Mouse (Mus musculus) megakaryocyte progenitor cell, adult 5-6 weeks (primary cell): ENCODE data around the gene Utf1. TPM values are rescaled to one million over a fixed set of nuclear protein-coding genes. Genes with fewer than 3 reads are reported as not detected.
A peak's percentile ranks its signal among the peaks of the same experiment; 100 is the strongest.

Experiments used
- ATAC-seq: replicated peaks from 2 replicates; pipeline ENCODE4 v1.8.0; 2016; ENCODE audit warnings: mild to moderate bottlenecking, moderate TSS enrichment, inconsistent platforms; ENCODE audit not compliant: poor library complexity
- total RNA-seq, 2 experiments: library from RNA; stranded (forward) in 1 of 2; stranded (reverse) in 1 of 2; fragments of 157-497, 149-512 nt in 1 of 2; fragments of 200-1000 nt in 1 of 2; gene quantifications; 2 replicates each; pipeline versions ENCODE4 v1.2.3 to v1.2.4; 2015 to 2017

The Utf1 gene
- total RNA-seq, 2 experiments from 2014 or later: not detected

GRCm38 (mm10) chr7:139937138-139937537 lies 6.5 kb upstream of the Utf1 start:
- ATAC-seq: no peak

- no peak for ATAC-seq
Observed at GRCm38 (mm10) chr7:139937810-139938209, 5.8 kb upstream of the Utf1 start.

GRCm38 (mm10) chr7:139940476-139941209 lies 2.9 kb upstream of the Utf1 start:
- no peak for ATAC-seq

GRCm38 (mm10) chr7:139944291-139945240 lies 977 bp downstream of the Utf1 start:
- ATAC-seq: no peak

- ATAC-seq: no peak
Observed at GRCm38 (mm10) chr7:139945516-139945915, 1.9 kb downstream of the Utf1 start.

GRCm38 (mm10) chr7:139946032-139946431 lies 2.4 kb downstream of the Utf1 start:
- no peak for ATAC-seq

- peak; percentile 76 for ATAC-seq
Observed at GRCm38 (mm10) chr7:139949893-139950282, 6.3 kb downstream of the Utf1 start.

- peak; percentile 64 for ATAC-seq
Observed at GRCm38 (mm10) chr7:139950283-139950971, 6.8 kb downstream of the Utf1 start.

GRCm38 (mm10) chr7:139951079-139951478 lies 7.5 kb downstream of the Utf1 start:
- peak; percentile 55 for ATAC-seq

- no peak for ATAC-seq
Observed at GRCm38 (mm10) chr7:139951991-139952633, 8.5 kb downstream of the Utf1 start.

- ATAC-seq: peak; percentile 70
Observed at GRCm38 (mm10) chr7:139955505-139955904, 11.9 kb downstream of the Utf1 start.

- no peak for ATAC-seq
Observed at GRCm38 (mm10) chr7:139956658-139957057, 13.1 kb downstream of the Utf1 start.

- peak; percentile 62 for ATAC-seq
Observed at GRCm38 (mm10) chr7:139957437-139957836, 13.8 kb downstream of the Utf1 start.

- no peak for ATAC-seq
Observed at GRCm38 (mm10) chr7:139957958-139958357, 14.4 kb downstream of the Utf1 start.

- no peak for ATAC-seq
Observed at GRCm38 (mm10) chr7:139961141-139961540, 17.6 kb downstream of the Utf1 start.

GRCm38 (mm10) chr7:139963814-139964213 lies 20.2 kb downstream of the Utf1 start:
- no peak for ATAC-seq

GRCm38 (mm10) chr7:139967175-139967574 lies 23.6 kb downstream of the Utf1 start:
- no peak for ATAC-seq

- no peak for ATAC-seq
Observed at GRCm38 (mm10) chr7:139968428-139968827, 24.8 kb downstream of the Utf1 start.

GRCm38 (mm10) chr7:139969348-139970130 lies 25.9 kb downstream of the Utf1 start:
- ATAC-seq: peak; percentile 43
